Mouse (Mus musculus): ENCODE measurements around the gene Pcdh7. TPM values are rescaled to one million over a fixed set of nuclear protein-coding genes. Genes with fewer than 3 reads are reported as not detected.

Pcdh7 gene
- polyA plus RNA-seq, 1 experiment from 2014 or later = 7.1 TPM

- Histone ChIP-seq H3K9ac (ENCODE audit: low read depth, low read length) (no peak overlapping the region), H3K4me2 (replicated peaks; ENCODE audit: low read depth, low read length) (no peak overlapping the region), H3K4me1 (replicated peaks; ENCODE audit: control insufficient read depth, insufficient read depth, low read length) (no peaks in the 10 kb centered on the region), H3K4me3 (ENCODE audit: low read depth, low read length) (no peak overlapping the region), H3K9me3 (ENCODE audit: control insufficient read depth, low read length) (no peaks in the 10 kb centered on the region), H3K27ac (ENCODE audit: low read depth, low read length) (no peak overlapping the region), H3K27me3 (ENCODE audit: control insufficient read depth, insufficient read depth, low read length) (no peaks in the 10 kb centered on the region), H3K36me3 (ENCODE audit: control insufficient read depth, insufficient read depth, low read length) (no peaks in the 10 kb centered on the region)
- 69% methylated on average over 3 of the region's 3 CpGs for WGBS
- DNase-seq (ENCODE audit: low spot score) (no peak), ATAC-seq (ENCODE audit: low FRiP score) (no peak)
Observed at GRCm38 (mm10) chr5:57778093-57778492, 60.3 kb downstream of the Pcdh7 start.

- DNase-seq (ENCODE audit: low spot score) (no peak), ATAC-seq (ENCODE audit: low FRiP score) (no peak)
- Histone ChIP-seq H3K9me3 (ENCODE audit: control insufficient read depth, low read length) (no peaks in the 10 kb centered on the region), H3K4me2 (replicated peaks; ENCODE audit: low read depth, low read length) (no peak overlapping the region), H3K36me3 (ENCODE audit: control insufficient read depth, insufficient read depth, low read length) (no peaks in the 10 kb centered on the region), H3K9ac (ENCODE audit: low read depth, low read length) (no peak overlapping the region), H3K4me1 (replicated peaks; ENCODE audit: control insufficient read depth, insufficient read depth, low read length) (no peaks in the 10 kb centered on the region), H3K4me3 (ENCODE audit: low read depth, low read length) (no peak overlapping the region), H3K27ac (ENCODE audit: low read depth, low read length) (no peak overlapping the region), H3K27me3 (ENCODE audit: control insufficient read depth, insufficient read depth, low read length) (no peaks in the 10 kb centered on the region)
Observed at GRCm38 (mm10) chr5:57779951-57780350, 62.2 kb downstream of the Pcdh7 start.

GRCm38 (mm10) chr5:57780574-57780973, 62.8 kb downstream of the Pcdh7 start:
- Histone ChIP-seq H3K4me2 (replicated peaks; ENCODE audit: low read depth, low read length) (no peak overlapping the region), H3K9ac (ENCODE audit: low read depth, low read length) (no peak overlapping the region), H3K27ac (ENCODE audit: low read depth, low read length) (no peak overlapping the region), H3K36me3 (ENCODE audit: control insufficient read depth, insufficient read depth, low read length) (no peaks in the 10 kb centered on the region), H3K27me3 (ENCODE audit: control insufficient read depth, insufficient read depth, low read length) (no peaks in the 10 kb centered on the region), H3K4me3 (ENCODE audit: low read depth, low read length) (no peak overlapping the region), H3K9me3 (ENCODE audit: control insufficient read depth, low read length) (no peaks in the 10 kb centered on the region), H3K4me1 (replicated peaks; ENCODE audit: control insufficient read depth, insufficient read depth, low read length) (no peaks in the 10 kb centered on the region)
- ATAC-seq (ENCODE audit: low FRiP score) (no peak), DNase-seq (ENCODE audit: low spot score) (no peak)
- 82% methylated on average over 4 of the region's 4 CpGs for WGBS

- Histone ChIP-seq H3K9me3 (ENCODE audit: control insufficient read depth, low read length) (no peaks in the 10 kb centered on the region), H3K4me2 (replicated peaks; ENCODE audit: low read depth, low read length) (no peak overlapping the region), H3K27me3 (ENCODE audit: control insufficient read depth, insufficient read depth, low read length) (no peaks in the 10 kb centered on the region), H3K4me3 (ENCODE audit: low read depth, low read length) (no peak overlapping the region), H3K27ac (ENCODE audit: low read depth, low read length) (no peak overlapping the region), H3K9ac (ENCODE audit: low read depth, low read length) (no peak overlapping the region), H3K4me1 (replicated peaks; ENCODE audit: control insufficient read depth, insufficient read depth, low read length) (no peaks in the 10 kb centered on the region), H3K36me3 (ENCODE audit: control insufficient read depth, insufficient read depth, low read length) (no peaks in the 10 kb centered on the region)
- 86% methylated on average over 5 of the region's 5 CpGs for WGBS
- no peak for ATAC-seq (ENCODE audit: low FRiP score)
- no peak for DNase-seq (ENCODE audit: low spot score)
Observed at GRCm38 (mm10) chr5:57781950-57782349, 64.2 kb downstream of the Pcdh7 start.

DNA sequence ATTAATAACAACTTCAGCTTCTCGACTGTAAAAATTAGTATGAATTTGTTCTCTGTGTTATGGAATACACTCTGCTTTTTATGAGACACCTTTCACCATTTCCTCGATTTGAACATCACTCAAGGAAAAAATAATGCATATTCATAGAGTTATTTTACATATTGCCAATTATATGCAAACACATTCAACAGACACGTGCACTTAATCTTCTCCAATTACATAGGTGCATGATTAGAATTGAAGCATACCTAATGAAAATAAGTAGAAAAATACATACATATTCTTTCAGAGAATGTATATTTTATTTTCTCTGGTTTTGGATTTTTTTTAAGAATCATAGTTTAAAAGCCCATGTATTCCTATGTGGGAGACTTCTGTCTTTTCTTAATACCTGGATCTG, 64.8 kb downstream of the Pcdh7 start:
- no peak overlapping the region for H3K4me2 ChIP-seq (replicated peaks; ENCODE audit: low read depth, low read length)
- WGBS = 83% methylated on average over 3 of the region's 3 CpGs
- H3K4me1 ChIP-seq (replicated peaks; ENCODE audit: control insufficient read depth, insufficient read depth, low read length) = no peaks in the 10 kb centered on the region
- no peaks in the 10 kb centered on the region for H3K36me3 ChIP-seq (ENCODE audit: control insufficient read depth, insufficient read depth, low read length)
- no peaks in the 10 kb centered on the region for H3K27me3 ChIP-seq (ENCODE audit: control insufficient read depth, insufficient read depth, low read length)
- DNase-seq (ENCODE audit: low spot score) (no peak), ATAC-seq (ENCODE audit: low FRiP score) (no peak)
- H3K9me3 ChIP-seq (ENCODE audit: control insufficient read depth, low read length) = no peaks in the 10 kb centered on the region
- no peak overlapping the region for H3K4me3 ChIP-seq (ENCODE audit: low read depth, low read length)
- H3K27ac ChIP-seq (ENCODE audit: low read depth, low read length) = no peak overlapping the region
- H3K9ac ChIP-seq (ENCODE audit: low read depth, low read length) = no peak overlapping the region

GRCm38 (mm10) chr5:57788775-57789509, 71.2 kb downstream of the Pcdh7 start:
- no peak for DNase-seq (ENCODE audit: low spot score)
- Histone ChIP-seq H3K27me3 (ENCODE audit: control insufficient read depth, insufficient read depth, low read length) (no peaks in the 10 kb centered on the region), H3K27ac (ENCODE audit: low read depth, low read length) (no peak overlapping the region), H3K4me1 (replicated peaks; ENCODE audit: control insufficient read depth, insufficient read depth, low read length) (no peaks in the 10 kb centered on the region), H3K36me3 (ENCODE audit: control insufficient read depth, insufficient read depth, low read length) (no peaks in the 10 kb centered on the region), H3K9me3 (ENCODE audit: control insufficient read depth, low read length) (no peaks in the 10 kb centered on the region), H3K4me3 (ENCODE audit: low read depth, low read length) (no peak overlapping the region), H3K4me2 (replicated peaks; ENCODE audit: low read depth, low read length) (no peak overlapping the region), H3K9ac (ENCODE audit: low read depth, low read length) (no peak overlapping the region)
- 61% methylated on average over 4 of the region's 4 CpGs for WGBS
- no peak for ATAC-seq (ENCODE audit: low FRiP score)

GRCm38 (mm10) chr5:57796337-57796736, 78.6 kb downstream of the Pcdh7 start:
- DNase-seq (ENCODE audit: low spot score) (no peak), ATAC-seq (ENCODE audit: low FRiP score) (no peak)
- no peak overlapping the region for H3K4me3 ChIP-seq (ENCODE audit: low read depth, low read length)
- no peak overlapping the region for H3K4me2 ChIP-seq (replicated peaks; ENCODE audit: low read depth, low read length)
- H3K36me3 ChIP-seq (ENCODE audit: control insufficient read depth, insufficient read depth, low read length) = no peaks in the 10 kb centered on the region
- no peak overlapping the region for H3K9ac ChIP-seq (ENCODE audit: low read depth, low read length)
- no peaks in the 10 kb centered on the region for H3K9me3 ChIP-seq (ENCODE audit: control insufficient read depth, low read length)
- no peak overlapping the region for H3K27ac ChIP-seq (ENCODE audit: low read depth, low read length)
- H3K4me1 ChIP-seq (replicated peaks; ENCODE audit: control insufficient read depth, insufficient read depth, low read length) = no peaks in the 10 kb centered on the region
- no peaks in the 10 kb centered on the region for H3K27me3 ChIP-seq (ENCODE audit: control insufficient read depth, insufficient read depth, low read length)

GRCm38 (mm10) chr5:57797951-57798670, 80.3 kb downstream of the Pcdh7 start:
- DNase-seq (ENCODE audit: low spot score) = no peak
- Histone ChIP-seq H3K4me3 (ENCODE audit: low read depth, low read length) (no peak overlapping the region), H3K9me3 (ENCODE audit: control insufficient read depth, low read length) (no peaks in the 10 kb centered on the region), H3K9ac (ENCODE audit: low read depth, low read length) (no peak overlapping the region), H3K4me2 (replicated peaks; ENCODE audit: low read depth, low read length) (no peak overlapping the region), H3K36me3 (ENCODE audit: control insufficient read depth, insufficient read depth, low read length) (no peaks in the 10 kb centered on the region), H3K27me3 (ENCODE audit: control insufficient read depth, insufficient read depth, low read length) (no peaks in the 10 kb centered on the region), H3K4me1 (replicated peaks; ENCODE audit: control insufficient read depth, insufficient read depth, low read length) (no peaks in the 10 kb centered on the region), H3K27ac (ENCODE audit: low read depth, low read length) (no peak overlapping the region)
- WGBS = 85% methylated on average over 7 of the region's 7 CpGs
- ATAC-seq (ENCODE audit: low FRiP score) = no peak

DNA sequence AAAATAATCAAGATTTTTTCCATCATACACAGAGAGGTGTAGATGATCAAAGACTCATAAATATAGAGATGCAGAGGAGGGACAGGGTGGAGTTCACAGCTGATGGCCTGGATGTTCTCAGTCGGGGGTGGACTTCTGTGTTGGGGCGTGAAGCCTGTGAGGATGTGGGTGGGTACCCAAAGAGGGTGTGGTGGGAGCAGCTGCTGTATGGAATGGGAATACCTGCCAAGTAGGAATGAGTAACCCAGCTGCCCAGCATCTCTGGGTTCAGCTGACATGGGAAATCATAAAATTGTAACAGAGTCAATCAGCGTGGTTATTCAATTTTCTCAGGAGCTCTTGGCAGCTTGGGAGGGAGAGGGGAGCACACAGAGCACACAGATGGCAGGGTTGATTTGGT, 85.3 kb downstream of the Pcdh7 start:
- Histone ChIP-seq H3K27me3 (ENCODE audit: control insufficient read depth, insufficient read depth, low read length) (no peaks in the 10 kb centered on the region), H3K9ac (ENCODE audit: low read depth, low read length) (no peak overlapping the region), H3K4me3 (ENCODE audit: low read depth, low read length) (no peak overlapping the region), H3K36me3 (ENCODE audit: control insufficient read depth, insufficient read depth, low read length) (no peaks in the 10 kb centered on the region), H3K9me3 (ENCODE audit: control insufficient read depth, low read length) (no peaks in the 10 kb centered on the region), H3K4me1 (replicated peaks; ENCODE audit: control insufficient read depth, insufficient read depth, low read length) (no peaks in the 10 kb centered on the region), H3K27ac (ENCODE audit: low read depth, low read length) (no peak overlapping the region), H3K4me2 (replicated peaks; ENCODE audit: low read depth, low read length) (no peak overlapping the region)
- DNase-seq (ENCODE audit: low spot score) = no peak
- WGBS = 83% methylated on average over 3 of the region's 3 CpGs
- ATAC-seq (ENCODE audit: low FRiP score) = no peak

Measured in hindbrain, embryonic 11.5 days (tissue).